Mouse (Mus musculus): Measurements from ENCODE around the gene Ces1c. TPM values are rescaled to one million over a fixed set of nuclear protein-coding genes. Genes with fewer than 3 reads are reported as not detected.

The Ces1c gene
- not detected in 2 replicates for polyA plus RNA-seq (2012; ENCODE audit: low replicate concordance)

GRCm38 (mm10) chr8:93131233-93131980 lies at the start of gene Ces1c:
Gene Ces1c (minus strand): TSS chr8:93131283.

GRCm38 (mm10) chr8:93079887-93080286 lies 51.2 kb downstream of the Ces1c start, which contains the start of gene Ces1b:
Gene Ces1b (minus strand): TSS chr8:93080017.

Other genes starting within 250 kb of the Ces1c start
- gene Capns2, start 229.9 kb downstream of the Ces1c start, polyA plus RNA-seq (2012; ENCODE audit: low replicate concordance) = 0.47 and 0.80 TPM in 2 replicates
- not detected in 2 replicates for gene Slc6a2, start 171.2 kb downstream of the Ces1c start, polyA plus RNA-seq (2012; ENCODE audit: low replicate concordance)
- not detected in 2 replicates for gene Ces1a, start 83.1 kb downstream of the Ces1c start, polyA plus RNA-seq (2012; ENCODE audit: low replicate concordance)
- gene Ces1b, start 51.3 kb downstream of the Ces1c start, polyA plus RNA-seq (2012; ENCODE audit: low replicate concordance) = not detected in 2 replicates
- gene Ces1d, start 66.6 kb upstream of the Ces1c start, polyA plus RNA-seq (2012; ENCODE audit: low replicate concordance) = not detected in 2 replicates
- gene Ces1e, start 98.3 kb upstream of the Ces1c start, polyA plus RNA-seq (2012; ENCODE audit: low replicate concordance) = not detected in 2 replicates
- gene Ces1f, start 148.5 kb upstream of the Ces1c start, polyA plus RNA-seq (2012; ENCODE audit: low replicate concordance) = not detected in 2 replicates
- not detected in 2 replicates for gene Ces1g, start 206.0 kb upstream of the Ces1c start, polyA plus RNA-seq (2012; ENCODE audit: low replicate concordance)
- gene Ces1h, start 248.4 kb upstream of the Ces1c start, polyA plus RNA-seq (2012; ENCODE audit: low replicate concordance) = not detected in 2 replicates